Mouse (Mus musculus): Measurements from ENCODE around the gene Tbc1d8.

Tbc1d8 gene

GRCm38 (mm10) chr1:39396347-39396746 is 82.2 kb downstream of the Tbc1d8 start:
- intact Hi-C loops (cut with DNase I), result no loop called here

DNA sequence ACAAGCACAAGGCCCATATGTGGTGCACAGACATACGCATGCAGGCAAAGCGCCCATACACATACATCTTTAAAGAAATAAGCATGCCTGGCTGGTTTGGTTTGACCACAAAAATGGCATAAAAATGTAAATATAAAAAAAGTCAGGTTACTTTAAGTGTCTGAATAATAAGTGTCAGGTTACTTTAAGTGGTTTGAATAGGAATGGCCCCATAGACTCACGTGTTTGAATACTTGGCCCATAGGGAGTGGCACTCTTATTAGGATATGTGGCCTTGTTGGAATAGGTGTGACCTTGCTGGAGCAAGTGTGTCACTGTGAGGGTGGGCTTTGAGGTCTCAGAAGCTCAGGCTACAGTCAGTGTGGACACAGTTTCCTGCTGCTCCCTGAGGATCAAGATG is 83.9 kb downstream of the Tbc1d8 start:
- intact Hi-C loops (cut with DNase I), result loop anchor here (5.0 kb wide), 1 partner anchor 108 kb away; no protein-coding TSS in a partner anchor

DNA sequence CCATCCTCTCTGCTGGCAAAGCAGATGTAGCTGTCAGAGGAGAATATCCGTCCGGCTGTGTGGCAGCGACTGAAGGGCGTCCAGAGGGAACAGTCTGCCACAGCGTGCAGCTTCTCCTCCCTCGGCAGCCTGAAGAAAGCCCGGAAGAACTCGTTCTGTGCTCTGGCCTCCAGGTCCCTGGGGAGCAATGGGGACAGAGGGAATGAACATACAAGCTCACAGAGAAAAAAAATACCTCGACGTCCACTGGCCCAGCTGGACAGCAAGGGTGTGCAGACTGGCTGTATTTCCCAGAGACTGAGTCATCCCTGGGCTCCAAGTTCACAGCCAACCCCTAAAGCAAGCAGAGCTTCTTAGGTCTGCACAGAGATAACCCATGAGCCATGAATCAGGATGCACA is 84.5 kb downstream of the Tbc1d8 start:
- intact Hi-C loops (cut with DNase I), result loop anchor here (5.0 kb wide), 1 partner anchor 108 kb away; no protein-coding TSS in a partner anchor

GRCm38 (mm10) chr1:39393217-39393867 is 85.2 kb downstream of the Tbc1d8 start:
- intact Hi-C loops (cut with DNase I), result loop anchor here (5.0 kb wide), 1 partner anchor 109 kb away; no protein-coding TSS in a partner anchor

DNA sequence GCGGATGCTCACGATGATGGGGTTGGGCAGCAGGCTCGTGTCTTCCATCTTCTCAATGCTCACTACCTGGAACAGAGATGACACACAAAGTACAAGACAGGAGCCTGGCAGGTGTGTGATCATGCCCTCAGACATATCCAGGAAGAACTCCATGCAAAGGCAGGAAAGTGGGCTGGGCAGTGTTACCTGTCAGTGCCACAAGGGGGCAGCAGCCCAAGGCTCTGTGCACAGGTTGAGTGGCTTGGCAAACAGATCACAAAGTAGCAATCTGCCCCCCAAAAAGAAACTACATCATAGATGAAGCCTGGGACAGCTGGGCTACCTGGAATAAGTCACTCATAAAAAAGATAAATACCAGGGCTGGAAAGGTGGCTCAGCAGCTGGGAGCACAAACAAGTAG is 86.4 kb downstream of the Tbc1d8 start:
- intact Hi-C loops (cut with DNase I), result loop anchor here (1.0 to 5.0 kb wide), 2 partner anchors 110 to 130 kb away; no protein-coding TSS in a partner anchor

GRCm38 (mm10) chr1:39391652-39392051 is 86.9 kb downstream of the Tbc1d8 start:
- intact Hi-C loops (cut with DNase I), result loop anchor here (1.0 to 5.0 kb wide), 2 partner anchors 111 to 131 kb away; no protein-coding TSS in a partner anchor

GRCm38 (mm10) chr1:39389338-39389737 is 89.2 kb downstream of the Tbc1d8 start:
- intact Hi-C loops (cut with DNase I), result no loop called here

- intact Hi-C loops (cut with DNase I), result no loop called here
Measured at GRCm38 (mm10) chr1:39388163-39388562, 90.4 kb downstream of the Tbc1d8 start.

DNA sequence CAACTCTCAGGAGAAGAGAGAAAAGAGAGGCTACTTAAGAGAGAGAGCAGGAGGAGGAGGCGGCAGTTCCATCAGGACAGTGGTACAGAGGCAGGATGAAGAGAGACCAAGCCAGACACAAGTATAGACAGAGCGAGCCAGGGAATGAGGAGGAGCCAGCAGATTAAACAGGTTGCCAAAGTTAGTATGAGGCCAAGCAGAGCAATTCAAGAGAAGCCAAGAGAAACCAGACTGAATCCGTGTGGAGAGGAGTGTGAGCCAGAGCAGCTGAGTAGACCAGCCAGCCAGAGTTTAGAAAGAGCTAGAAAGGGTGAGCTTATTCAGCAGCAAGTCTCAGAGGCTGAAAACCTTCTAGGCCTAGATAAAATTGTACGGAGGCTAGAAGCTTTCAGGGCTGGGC is 91.1 kb downstream of the Tbc1d8 start:
- intact Hi-C loops (cut with DNase I), result no loop called here

GRCm38 (mm10) chr1:39386456-39386855 is 92.1 kb downstream of the Tbc1d8 start:
- intact Hi-C loops (cut with DNase I), result no loop called here

DNA sequence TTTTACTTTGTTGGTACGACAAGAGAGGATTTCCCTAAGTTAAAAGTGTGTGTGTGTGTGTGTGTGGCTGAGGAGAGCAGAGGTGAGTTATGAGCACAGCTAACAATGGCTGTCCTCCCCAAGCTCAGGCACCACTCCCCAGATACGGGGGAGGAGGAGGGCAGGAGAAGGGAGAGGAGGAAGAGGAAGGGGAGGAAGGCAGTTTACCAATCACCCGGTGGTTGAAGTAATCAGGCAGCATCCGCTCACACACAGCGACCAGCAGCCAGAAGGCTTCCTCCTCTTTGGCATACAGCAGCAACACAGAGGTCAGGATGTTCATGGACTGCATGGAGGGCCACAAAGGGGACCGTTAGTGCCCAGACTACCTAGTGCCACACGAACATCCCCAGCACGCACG is 93.6 kb downstream of the Tbc1d8 start:
- intact Hi-C loops (cut with DNase I), result no loop called here

DNA sequence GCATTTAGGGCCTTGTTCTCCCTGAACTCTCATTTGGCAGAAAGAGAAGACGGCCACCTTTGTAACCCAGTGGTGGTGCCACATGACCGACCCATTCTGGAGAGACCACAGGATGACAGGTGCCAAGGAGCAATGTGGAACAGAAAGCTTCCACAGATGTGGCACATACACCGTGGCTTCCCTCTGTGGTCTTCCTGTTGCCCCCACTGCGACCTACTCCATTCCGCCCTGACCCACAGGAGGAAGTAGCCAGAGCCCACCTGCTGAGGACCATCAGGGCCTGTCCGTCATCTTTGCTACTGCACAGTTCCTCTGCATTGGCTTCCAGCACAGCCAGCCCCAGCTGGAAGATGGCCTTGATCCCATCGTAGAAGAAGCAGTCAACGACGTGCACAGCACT is 97.5 kb downstream of the Tbc1d8 start:
- intact Hi-C loops (cut with DNase I), result no loop called here

- intact Hi-C loops (cut with DNase I), result no loop called here
Measured at GRCm38 (mm10) chr1:39379021-39379420, 99.5 kb downstream of the Tbc1d8 start.

DNA sequence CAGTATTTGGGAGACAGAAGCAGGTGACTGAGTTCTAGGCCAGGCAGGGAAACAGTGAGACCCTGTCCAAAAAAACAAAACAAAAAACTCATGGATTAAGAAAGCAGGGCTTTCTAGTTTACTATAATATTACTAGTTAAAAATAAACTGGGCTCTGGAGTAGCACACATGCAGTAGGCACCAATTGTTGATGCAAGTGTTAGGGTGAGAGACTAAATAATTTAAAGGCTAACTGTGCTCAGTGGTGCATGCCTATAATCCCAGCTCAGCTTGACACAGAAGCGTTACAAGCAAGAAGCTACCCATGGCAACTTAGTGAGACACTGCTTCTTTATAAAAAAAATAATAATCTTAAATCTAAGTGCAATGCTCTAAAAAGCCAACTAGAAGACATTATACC is 100.0 kb downstream of the Tbc1d8 start:
- intact Hi-C loops (cut with DNase I), result no loop called here

DNA sequence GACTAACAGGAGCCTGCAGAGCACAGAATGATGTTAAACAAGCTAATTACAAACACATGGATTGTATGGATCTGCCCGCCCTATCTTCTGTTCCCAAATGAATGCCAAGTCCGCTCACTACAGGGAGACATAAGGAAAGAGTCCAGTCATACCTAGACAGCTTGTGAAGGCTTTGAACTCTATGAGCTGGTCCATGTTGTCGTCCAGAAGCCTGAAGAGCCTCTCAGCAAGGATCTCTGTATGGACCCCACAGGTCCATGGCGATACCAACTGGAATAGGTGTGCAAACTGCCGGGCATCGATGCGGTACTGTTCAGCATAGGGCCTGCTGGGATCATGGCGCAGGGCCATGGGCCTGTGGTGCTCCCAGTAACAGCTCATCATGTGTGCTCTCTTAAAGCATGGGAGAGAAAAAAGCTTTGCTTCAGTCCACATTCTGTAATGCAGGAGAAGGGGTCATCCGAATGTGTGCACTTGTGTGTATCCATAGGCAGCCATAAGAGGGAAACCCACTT is 101.8 kb downstream of the Tbc1d8 start:
- intact Hi-C loops (cut with DNase I), result no loop called here

- intact Hi-C loops (cut with DNase I), result no loop called here
Measured at GRCm38 (mm10) chr1:39376121-39376520, 102.4 kb downstream of the Tbc1d8 start.

DNA sequence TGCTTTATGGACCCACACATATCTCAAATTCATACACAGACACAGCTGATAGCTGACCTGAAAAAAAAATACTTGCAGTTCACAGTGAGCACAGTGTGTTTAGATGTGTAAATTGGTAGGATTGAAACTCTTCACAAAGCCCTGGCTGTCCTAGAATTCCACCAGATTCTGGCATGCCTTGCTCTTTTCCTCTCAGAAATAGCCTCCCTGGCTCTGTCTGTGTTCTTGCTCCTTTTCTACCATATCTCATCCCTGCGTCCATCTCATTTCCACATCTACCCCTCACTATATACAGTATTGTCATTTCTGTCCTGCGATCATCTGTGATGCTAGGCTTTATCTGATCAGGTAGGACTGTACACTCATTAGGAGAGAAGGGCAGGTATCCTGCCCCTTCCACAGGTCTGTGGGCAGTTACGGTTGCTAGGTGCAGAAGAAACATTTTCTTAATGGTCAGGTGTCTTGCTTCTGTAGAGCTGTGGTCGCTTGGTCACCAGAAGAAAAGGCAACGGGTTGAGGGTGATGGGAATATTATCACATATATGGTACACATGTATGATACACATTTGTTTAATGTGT is 104.2 kb downstream of the Tbc1d8 start:
- intact Hi-C loops (cut with DNase I), result no loop called here

- intact Hi-C loops (cut with DNase I), result no loop called here
Measured at GRCm38 (mm10) chr1:39373378-39373777, 105.2 kb downstream of the Tbc1d8 start.

- intact Hi-C loops (cut with DNase I), result no loop called here
Measured at GRCm38 (mm10) chr1:39372220-39372843, 106.2 kb downstream of the Tbc1d8 start.

DNA sequence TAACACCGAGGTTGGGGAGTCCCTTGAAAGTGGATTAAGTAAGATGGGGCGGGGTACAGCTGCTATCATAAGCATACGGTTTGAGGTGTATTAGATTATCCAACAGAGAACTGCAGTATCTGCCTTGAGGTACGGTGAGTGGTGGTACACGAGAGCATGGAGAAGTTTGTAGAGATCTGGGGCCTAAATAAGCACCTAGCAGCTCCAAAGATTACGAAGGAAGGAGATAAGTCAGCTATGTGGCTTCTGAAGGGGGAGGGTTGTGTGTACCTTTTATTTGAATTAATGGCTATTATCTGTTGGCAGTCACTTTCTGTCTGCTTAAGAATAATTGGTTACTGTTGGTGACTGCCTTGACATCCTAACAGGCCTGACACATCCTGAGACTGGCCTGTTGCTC is 108.1 kb downstream of the Tbc1d8 start:
- intact Hi-C loops (cut with DNase I), result no loop called here

DNA sequence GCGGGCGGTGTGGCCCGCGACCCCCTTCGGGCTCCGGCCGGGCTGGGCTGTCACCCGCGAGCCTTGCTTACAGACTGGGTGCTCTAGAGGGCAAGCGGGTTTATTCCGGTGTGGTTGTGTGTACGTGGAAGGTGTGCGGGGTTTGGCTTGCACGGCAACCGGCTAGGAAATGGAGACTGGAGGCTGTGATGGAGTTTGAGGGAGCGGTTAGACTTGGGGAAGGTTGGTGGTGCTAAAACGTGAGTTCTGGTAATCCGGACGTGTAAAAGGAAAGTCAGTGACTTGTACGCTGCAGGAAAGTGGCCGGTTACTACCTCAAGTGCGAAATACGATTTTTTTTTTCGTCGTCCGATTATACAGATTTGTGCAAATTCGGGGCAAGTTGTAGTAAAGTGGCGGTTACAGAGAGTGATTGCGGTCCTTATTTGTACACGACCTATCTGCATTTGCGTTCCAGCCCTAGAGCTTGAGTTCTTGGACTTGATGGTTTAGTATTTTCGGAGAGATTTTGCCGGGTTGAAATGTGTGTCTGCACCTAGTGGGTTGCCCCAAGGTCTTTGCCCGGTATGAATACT is 110.2 kb downstream of the Tbc1d8 start:
- intact Hi-C loops (cut with DNase I), result no loop called here

Measured in adrenal gland (tissue).